In genomic region chr2:37422306-37423304, GRCm38 (mm10) we compare ENCODE assay signal across 8 mouse cellular contexts. TPM values are rescaled to one million over a fixed set of nuclear protein-coding genes. Genes with fewer than 3 reads are reported as not detected.
DNase-seq lines count a peak whose midpoint lies in the region; ATAC-seq and TF ChIP-seq lines count a peak whose summit lies in the region.

TSS of gene Rc3h2 (minus strand) at chr2:37422903.

- H3K4me1 ChIP-seq in forebrain, embryonic 10.5 days = peaks cover 20% of the 10 kb centered on the region
- peaks cover 9% of the 10 kb centered on the region; the same call in 1 of the 2 replicates for H3K4me1 ChIP-seq in heart, embryonic 15.5 days (replicated peaks)
- peaks cover 0 to 4% of the 10 kb centered on the region in 2 experiments; a peak in 3 of 4 replicates for H3K4me1 ChIP-seq in liver, embryonic 14.5 days (replicated peaks; ENCODE audit: control insufficient read depth in 2 of 2, insufficient read depth in 2 of 2, low read length in 1 of 2)
- peaks cover 4% of the 10 kb centered on the region for H3K4me1 ChIP-seq in neural tube, embryonic 11.5 days (ENCODE audit: control insufficient read depth, insufficient read depth, low read length)
- H3K4me1 ChIP-seq in stomach, postnatal 0 days (replicated peaks; ENCODE audit: control insufficient read depth, insufficient read depth) = no peaks in the 10 kb centered on the region

- H3K27me3 ChIP-seq in forebrain, embryonic 10.5 days (ENCODE audit: poor library complexity, severe bottlenecking) = no peaks in the 10 kb centered on the region
- H3K27me3 ChIP-seq in heart, embryonic 15.5 days = no peaks in the 10 kb centered on the region
- no peaks in the 10 kb centered on the region for H3K27me3 ChIP-seq in liver, embryonic 14.5 days (ENCODE audit: control insufficient read depth, insufficient read depth, low read length)
- H3K27me3 ChIP-seq in neural tube, embryonic 11.5 days (ENCODE audit: control insufficient read depth, insufficient read depth, low read length) = no peaks in the 10 kb centered on the region
- no peaks in the 10 kb centered on the region for H3K27me3 ChIP-seq in stomach, postnatal 0 days (ENCODE audit: control insufficient read depth, insufficient read depth, low read length)

- H3K4me2 ChIP-seq in heart, embryonic 15.5 days = peak within 1 kb of the TSS; percentile 79
- H3K4me2 ChIP-seq in liver, embryonic 14.5 days (ENCODE audit: low read depth) = peak within 1 kb of the TSS; percentile 84
- H3K4me2 ChIP-seq in neural tube, embryonic 11.5 days (ENCODE audit: low read depth) = peak within 1 kb of the TSS; percentile 55
- H3K4me2 ChIP-seq in stomach, postnatal 0 days (replicated peaks; ENCODE audit: low read depth) = peak within 1 kb of the TSS; percentile 78

- peaks cover 31% of the 10 kb centered on the region for H3K36me3 ChIP-seq in forebrain, embryonic 10.5 days (replicated peaks)
- H3K36me3 ChIP-seq in heart, embryonic 15.5 days = peaks cover under 1% of the 10 kb centered on the region; the same call in 1 of the 2 replicates
- H3K36me3 ChIP-seq in liver, embryonic 14.5 days (replicated peaks; ENCODE audit: control insufficient read depth, insufficient read depth, low read depth) = no peaks in the 10 kb centered on the region
- no peaks in the 10 kb centered on the region for H3K36me3 ChIP-seq in neural tube, embryonic 11.5 days (ENCODE audit: control insufficient read depth, insufficient read depth, low read length)
- 0 out of 2 replicates have a peak, but pooled peaks cover under 1% of the 10 kb centered on the region for H3K36me3 ChIP-seq in stomach, postnatal 0 days (ENCODE audit: control insufficient read depth, insufficient read depth, low read length)

- TF ChIP-seq CTCF in liver, embryonic 14.5 days (IDR thresholded peaks at IDR 0.05; ENCODE audit: low read depth) = no peak
- no peak for TF ChIP-seq CTCF in stomach, postnatal 0 days (IDR thresholded peaks at IDR 0.05; ENCODE audit: low read depth)

- peak; percentile 76 for TF ChIP-seq EP300 in liver, embryonic 14.5 days (IDR thresholded peaks at IDR 0.05; ENCODE audit: low read depth)
- TF ChIP-seq EP300 in stomach, postnatal 0 days (optimal IDR thresholded peaks at IDR 0.05) = peak; percentile 97

- peak within 1 kb of the TSS; percentile 99 for H3K27ac ChIP-seq in forebrain, embryonic 10.5 days
- peak within 1 kb of the TSS; percentile 95 for H3K27ac ChIP-seq in heart, embryonic 15.5 days
- peak within 1 kb of the TSS; percentile 85 for H3K27ac ChIP-seq in liver, embryonic 14.5 days
- peak within 1 kb of the TSS; percentile 92 for H3K27ac ChIP-seq in neural tube, embryonic 11.5 days (ENCODE audit: low read depth, low read length)
- H3K27ac ChIP-seq in stomach, postnatal 0 days (replicated peaks) = peak within 1 kb of the TSS; percentile 97

- under 1% methylated on average over 73 of the region's 75 CpGs for WGBS in forebrain, embryonic 10.5 days
- WGBS in heart, embryonic 15.5 days = under 1% methylated on average over 75 of the region's 75 CpGs
- under 1% methylated on average over 71 of the region's 75 CpGs for WGBS in liver, embryonic 14.5 days (ENCODE audit: insufficient replicate concordance)
- under 1% methylated on average over 60 of the region's 75 CpGs for WGBS in neural tube, embryonic 11.5 days
- WGBS in stomach, postnatal 0 days = under 1% methylated on average over 72 of the region's 75 CpGs

- ATAC-seq in heart, embryonic 15.5 days (replicated peaks; ENCODE audit: insufficient number of reproducible peaks, insufficient read depth, low FRiP score, low read depth) = peak; percentile 97
- ATAC-seq in liver, embryonic 14.5 days (ENCODE audit: insufficient read depth) = peak; percentile 97
- ATAC-seq in neural tube, embryonic 11.5 days (ENCODE audit: insufficient read depth, low FRiP score, low TSS enrichment) = peak; percentile 99
- peak; percentile 99 for ATAC-seq in stomach, postnatal 0 days (ENCODE audit: low FRiP score, low TSS enrichment)

- peak within 1 kb of the TSS; percentile 93 for H3K4me3 ChIP-seq in forebrain, embryonic 10.5 days
- H3K4me3 ChIP-seq in heart, embryonic 15.5 days = peak within 1 kb of the TSS; percentile 97
- H3K4me3 ChIP-seq in liver, embryonic 14.5 days (ENCODE audit: insufficient read depth in 1 of 2, low read depth in 2 of 2, low read length in 2 of 2) = peak within 1 kb of the TSS; percentile 78 to 98
- peak within 1 kb of the TSS; percentile 90 for H3K4me3 ChIP-seq in neural tube, embryonic 11.5 days (ENCODE audit: low read depth, low read length)
- peak within 1 kb of the TSS; percentile 100 for H3K4me3 ChIP-seq in stomach, postnatal 0 days (ENCODE audit: low read depth, low read length)

- peak; percentile 92 to 95 for DNase-seq in CD8-positive naive resting alpha-beta T cell, adult 2 months (ENCODE audit: low read depth in 2 of 2, low spot score in 2 of 2)
- DNase-seq in c-Kit-positive CD71-negative TER-119-negative erythroid progenitor cells, embryonic 14.5 days (ENCODE audit: low read depth) = peak; percentile 96
- peak; percentile 95 for DNase-seq in forebrain, embryonic 10.5 days (ENCODE audit: extremely low spot score, low spot score)
- peak; percentile 93 to 97 for DNase-seq in kidney, postnatal 25 days
- DNase-seq in liver, embryonic 14.5 days (ENCODE audit: low read depth in 3 of 3, low spot score in 3 of 3) = peak; percentile 97 to 98 (median 98)
- DNase-seq in neural tube, embryonic 11.5 days (ENCODE audit: low spot score) = peak; percentile 95
- DNase-seq in stomach, postnatal 0 days (ENCODE audit: low spot score) = peak; percentile 95

- no peaks in the 10 kb centered on the region for H3K9me3 ChIP-seq in forebrain, embryonic 10.5 days
- no peaks in the 10 kb centered on the region for H3K9me3 ChIP-seq in heart, embryonic 15.5 days (replicated peaks)
- no peaks in the 10 kb centered on the region for H3K9me3 ChIP-seq in liver, embryonic 14.5 days (ENCODE audit: control insufficient read depth, low read length)
- no peaks in the 10 kb centered on the region for H3K9me3 ChIP-seq in neural tube, embryonic 11.5 days (ENCODE audit: control insufficient read depth, low read length)
- H3K9me3 ChIP-seq in stomach, postnatal 0 days (ENCODE audit: control insufficient read depth, low read length) = no peaks in the 10 kb centered on the region

- H3K9ac ChIP-seq in heart, embryonic 15.5 days = peak within 1 kb of the TSS; percentile 97
- H3K9ac ChIP-seq in liver, embryonic 14.5 days (replicated peaks) = peak within 1 kb of the TSS; percentile 95
- H3K9ac ChIP-seq in neural tube, embryonic 11.5 days (ENCODE audit: low read length) = peak within 1 kb of the TSS; percentile 96
- H3K9ac ChIP-seq in stomach, postnatal 0 days (ENCODE audit: low read length) = peak within 1 kb of the TSS; percentile 99

RNA-seq across cellular contexts. Expression of gene Rc3h2, which starts in this region (rescaled TPM):
- polyA plus RNA-seq in forebrain, embryonic 10.5 days (2016; fragmentation: Nextera tagmentation; extraction: Ambion mirVana) = 17.9 and 20.5 TPM in 2 replicates
- polyA plus RNA-seq in heart, embryonic 15.5 days (2015; fragmentation: Nextera tagmentation; extraction: Ambion mirVana) = 9.2 and 11.4 TPM in 2 replicates
- 2.9 and 3.7 TPM in 2 replicates for polyA plus RNA-seq in liver, embryonic 14.5 days (2012; rRNA removed)
- 3.0 and 3.2 TPM in 2 replicates for polyA plus RNA-seq in liver, embryonic 14.5 days (2014; fragmentation: Nextera tagmentation; extraction: Ambion mirVana)
- 21.4 and 24.1 TPM in 2 replicates for polyA plus RNA-seq in neural tube, embryonic 11.5 days (2014; fragmentation: Nextera tagmentation; extraction: Ambion mirVana)
- polyA plus RNA-seq in stomach, postnatal 0 days (2015; fragmentation: Nextera tagmentation; extraction: Ambion mirVana) = 5.5 and 5.7 TPM in 2 replicates

Comparison
In these comparisons a context has a peak if more than half of its experiments do, and no peak if none do; other contexts are left out.
1. Peak in every context shown above with its lines: DNase-seq, ATAC-seq, H3K4me3 ChIP-seq and H3K27ac ChIP-seq.